Mouse (Mus musculus) midbrain, postnatal 0 days (tissue): Measurements from ENCODE around the gene Nfic. TPM values are rescaled to one million over a fixed set of nuclear protein-coding genes. Genes with fewer than 3 reads are reported as not detected.

Experiments
- ATAC-seq: fragments of 200-750 bp; cut with Nextera tagmentation; 2 replicates; pipeline ENCODE4 v1.8.0; 2017; ENCODE audit warnings: moderate number of reproducible peaks, mild to moderate bottlenecking, moderate TSS enrichment, moderate library complexity; ENCODE audit not compliant: low FRiP score
- DNase-seq: peaks from one replicate; pipeline ENCODE4 v3.0.0-alpha.2; 2015; ENCODE audit warnings: low spot score
- H3K27ac ChIP-seq: fragments of 300-500 bp; sonication (generic); 2 replicates; pipeline ENCODE4 v1.5.1; 2014; ENCODE audit warnings: low read depth, mild to moderate bottlenecking, low read length, mixed read lengths
- H3K27me3 ChIP-seq: fragments of 300-500 bp; sonication (generic); 2 replicates; pipeline ENCODE4 v1.6.1; 2014; ENCODE audit warnings: low read length, control low read depth, mixed read lengths; ENCODE audit not compliant: insufficient read depth
- H3K36me3 ChIP-seq: fragments of 300-500 bp; sonication (generic); 2 replicates; pipeline ENCODE4 v1.6.1; 2014; ENCODE audit warnings: low read length, control low read depth, mixed read lengths; ENCODE audit not compliant: insufficient read depth
- H3K4me1 ChIP-seq: fragments of 300-500 bp; sonication (generic); 2 replicates; pipeline ENCODE4 v1.6.1; 2014; ENCODE audit warnings: mild to moderate bottlenecking, control low read depth, antibody characterized with exemption, low read length, mixed read lengths; ENCODE audit not compliant: insufficient read depth
- H3K4me2 ChIP-seq: fragments of 300-500 bp; sonication (generic); 2 replicates; pipeline ENCODE4 v1.6.1; 2014; ENCODE audit warnings: low read depth, mild to moderate bottlenecking, low read length, mixed read lengths; ENCODE audit not compliant: poor library complexity, severe bottlenecking
- H3K4me3 ChIP-seq: fragments of 300-500 bp; sonication (generic); 2 replicates; pipeline ENCODE4 v1.5.1; 2014; ENCODE audit warnings: low read depth, mild to moderate bottlenecking, low read length, moderate library complexity
- H3K9ac ChIP-seq: fragments of 300-500 bp; sonication (generic); replicated peaks from 2 replicates; pipeline ENCODE4 v1.6.1; 2014; ENCODE audit warnings: mild to moderate bottlenecking, low read length, moderate library complexity, mixed read lengths; ENCODE audit not compliant: poor library complexity, severe bottlenecking
- H3K9me3 ChIP-seq: fragments of 300-500 bp; sonication (generic); 2 replicates; pipeline ENCODE4 v1.6.1; 2016; ENCODE audit warnings: low read length, control low read depth
- CTCF ChIP-seq: IDR thresholded peaks from 2 replicates; pipeline ENCODE4 v1.5.1; 2016; ENCODE audit warnings: antibody characterized with exemption, mild to moderate bottlenecking
- WGBS: fragments of 180-500 bp; shearing (Covaris S2); extraction: QIAGEN DNeasy Blood & Tissue Kit; methylation state at CpG from one replicate; pipeline ENCODE4 v1.1.7; 2014; 5-methylcytosine and 5-hydroxymethylcytosine counted together
- polyA plus RNA-seq: library from polyadenylated mRNA; unstranded; fragments of >200 nt; fragmentation: Nextera tagmentation; extraction: Ambion mirVana; gene quantifications from 2 replicates; pipeline ENCODE4 v1.2.1, GENCODE M21; 2015
- total RNA-seq: library from RNA; depleted of rRNA; stranded (reverse); fragments of >200 nt; gene quantifications from 2 replicates; pipeline ENCODE4 v1.2.3, GENCODE M21; 2014

Nfic gene
- total and polyA plus RNA-seq, 2 experiments from 2014 or later = 17.4 to 19.1 TPM

- ATAC-seq (no peak), DNase-seq (no peak)
- Histone ChIP-seq H3K4me1 (peaks cover 6% of the 10 kb centered on the region; the same call in 1 of the 2 replicates), H3K36me3 (no peaks in the 10 kb centered on the region), H3K4me2 (no peak overlapping the region), H3K9ac (no peak overlapping the region), H3K27me3 (no peaks in the 10 kb centered on the region), H3K4me3 (no peak overlapping the region), H3K9me3 (no peaks in the 10 kb centered on the region), H3K27ac (no peak overlapping the region)
- peak; percentile 10; the same call in 1 of the 2 replicates for TF ChIP-seq CTCF
- WGBS = 89% methylated on average over 38 of the region's 38 CpGs
Observed at GRCm38 (mm10) chr10:81498316-81499249, 43.1 kb upstream of the Nfic start.

GRCm38 (mm10) chr10:81497401-81498270 is 42.2 kb upstream of the Nfic start:
- Histone ChIP-seq H3K27ac (0 out of 2 replicates have a peak overlapping the region, but pooled peaks have one; percentile 78), H3K9me3 (no peaks in the 10 kb centered on the region), H3K4me2 (peak overlapping the region; percentile 49), H3K36me3 (peaks cover 4% of the 10 kb centered on the region; the same call in 1 of the 2 replicates), H3K27me3 (no peaks in the 10 kb centered on the region), H3K4me1 (peaks cover 6% of the 10 kb centered on the region; the same call in 1 of the 2 replicates), H3K9ac (peak overlapping the region; percentile 19; the same call in 1 of the 2 replicates), H3K4me3 (peak overlapping the region; percentile 69; the same call in 1 of the 2 replicates)
- DNase-seq (no peak), ATAC-seq (no peak)
- 81% methylated on average over 17 of the region's 17 CpGs for WGBS
- TF ChIP-seq CTCF = no peak

DNA sequence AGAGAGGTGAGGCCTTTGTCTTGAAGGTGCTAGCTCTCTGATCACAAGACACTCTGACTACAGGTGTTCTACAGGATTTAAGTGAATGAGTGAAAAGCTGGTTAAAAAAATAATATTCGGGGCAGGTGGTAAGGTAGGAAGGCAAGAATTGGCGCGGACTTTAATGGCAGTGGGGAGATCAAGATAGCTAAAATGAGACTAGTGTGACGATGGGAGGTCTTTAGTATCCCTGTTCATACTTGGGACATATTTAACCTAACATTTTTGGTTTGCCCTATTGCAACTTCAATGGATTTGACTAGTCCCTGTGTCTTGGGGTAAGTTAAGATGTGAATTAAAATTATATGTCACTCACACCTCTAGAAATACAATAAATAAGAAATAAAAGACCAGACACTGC is 41.5 kb upstream of the Nfic start:
- Histone ChIP-seq H3K4me3 (peak overlapping the region; percentile 69), H3K36me3 (peaks cover 9% of the 10 kb centered on the region; the same call in 1 of the 2 replicates), H3K4me2 (peak overlapping the region; percentile 49), H3K27me3 (no peaks in the 10 kb centered on the region), H3K9me3 (no peaks in the 10 kb centered on the region), H3K9ac (peak overlapping the region; percentile 54; the same call in 1 of the 2 replicates), H3K4me1 (peaks cover 6% of the 10 kb centered on the region; the same call in 1 of the 2 replicates), H3K27ac (peak overlapping the region; percentile 78)
- 28% methylated on average over 4 of the region's 4 CpGs for WGBS
- DNase-seq = no peak
- TF ChIP-seq CTCF = no peak
- no peak for ATAC-seq

DNA sequence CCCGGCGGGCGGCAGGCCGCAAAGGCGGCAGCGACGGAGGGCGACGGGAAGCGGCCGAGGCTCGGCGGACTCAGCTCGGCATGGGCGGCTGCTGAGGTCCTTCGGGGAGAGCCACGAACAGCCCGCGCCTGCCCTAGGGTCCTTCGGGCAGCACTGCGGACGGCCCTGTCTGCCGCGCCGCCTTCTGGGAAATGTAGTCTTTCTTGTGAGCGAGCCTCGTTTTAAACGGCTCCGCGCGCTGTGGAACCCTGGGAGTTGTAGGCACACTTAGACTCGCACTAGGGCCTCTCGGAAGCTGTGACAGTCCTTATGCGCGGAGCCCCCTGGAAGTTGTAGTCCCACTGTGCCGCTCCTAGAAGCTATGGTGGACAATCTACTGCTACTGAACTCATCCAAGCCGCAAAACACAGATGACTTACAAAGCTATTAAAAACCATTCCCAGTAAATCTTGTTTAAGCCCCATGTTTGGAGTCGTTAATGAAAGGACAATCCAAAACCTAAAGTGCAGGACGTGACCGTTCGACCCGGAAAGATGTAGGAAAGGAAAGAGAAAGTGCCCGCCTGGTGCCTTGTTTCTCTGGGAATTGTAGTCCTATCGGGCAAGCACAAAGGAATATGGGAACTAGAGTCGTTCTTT is 40.9 kb upstream of the Nfic start, which contains the start of gene Ncln:
Gene Ncln, minus strand, starts transcription at position 129 of the 638 bp plus-strand sequence.
- peaks cover 15% of the 10 kb centered on the region for H3K36me3 ChIP-seq
- peaks cover 6% of the 10 kb centered on the region; the same call in 1 of the 2 replicates for H3K4me1 ChIP-seq
- WGBS = under 1% methylated on average over 44 of the region's 45 CpGs
- H3K4me3 ChIP-seq = peak within 1 kb of the TSS; percentile 69
- peak within 1 kb of the TSS; percentile 91 for H3K4me2 ChIP-seq
- peak within 1 kb of the TSS; percentile 78 for H3K27ac ChIP-seq
- H3K9ac ChIP-seq = peak within 1 kb of the TSS; percentile 83
- peak; percentile 99 for DNase-seq
- peak; percentile 10; the same call in 1 of the 2 replicates for TF ChIP-seq CTCF
- peak; percentile 94 for ATAC-seq
- H3K27me3 ChIP-seq = no peaks in the 10 kb centered on the region
- H3K9me3 ChIP-seq = no peaks in the 10 kb centered on the region

DNA sequence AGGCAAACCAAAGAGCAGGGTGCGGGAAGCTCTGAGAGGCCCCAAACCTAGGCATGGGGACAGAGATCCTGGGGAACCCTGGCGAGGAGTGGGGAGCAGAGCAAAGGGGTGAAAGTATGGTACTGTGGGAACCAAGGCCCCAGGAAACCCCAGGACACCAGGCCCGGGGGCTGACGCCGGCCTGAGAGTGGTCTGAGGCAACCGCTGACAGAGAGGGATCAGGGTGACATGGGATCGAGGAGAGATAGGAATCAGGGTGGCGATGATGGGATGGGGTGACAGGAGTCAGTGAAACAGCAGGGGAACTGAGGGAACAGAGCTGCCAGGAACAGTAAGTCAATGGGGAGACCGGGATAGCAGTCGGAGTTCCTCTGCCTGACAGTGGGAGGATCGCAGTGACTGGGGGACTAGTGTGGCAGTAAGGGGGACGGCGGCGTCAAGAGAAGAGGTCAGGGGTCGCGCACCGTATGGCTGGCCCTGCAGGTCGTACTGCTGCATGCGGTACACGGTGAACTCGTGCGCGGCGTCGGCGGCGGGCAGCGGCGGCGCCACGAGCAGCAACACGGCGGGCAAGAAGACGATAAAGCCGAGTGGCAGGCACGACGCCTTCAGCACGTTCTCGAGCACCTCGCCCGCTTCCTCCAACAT is 40.3 kb upstream of the Nfic start:
- H3K4me1 ChIP-seq = peaks cover 6% of the 10 kb centered on the region; the same call in 1 of the 2 replicates
- H3K4me3 ChIP-seq = peak overlapping the region; percentile 69
- no peak for TF ChIP-seq CTCF
- H3K9ac ChIP-seq = peak overlapping the region; percentile 83
- peaks cover 22% of the 10 kb centered on the region for H3K36me3 ChIP-seq
- DNase-seq (peak; percentile 22), ATAC-seq (peak; percentile 33)
- no peaks in the 10 kb centered on the region for H3K9me3 ChIP-seq
- 2% methylated on average over 40 of the region's 41 CpGs for WGBS
- peak overlapping the region; percentile 78 for H3K27ac ChIP-seq
- peak overlapping the region; percentile 91 for H3K4me2 ChIP-seq
- no peaks in the 10 kb centered on the region for H3K27me3 ChIP-seq
